Mouse (Mus musculus) retina, adult 2 months (tissue): ENCODE measurements at regions not wholly inside any gene's neighbourhood (a gene's known extent, or its start where the extent isn't known, plus 50 kb on each side); places are given as distances from the start of the nearest gene placed in this dataset.

Experiments used
- DNase-seq: peaks from one replicate; pipeline ENCODE4 v3.0.0-alpha.2; 2012; ENCODE audit warnings: low read depth, low spot score

- DNase-seq = no peak
Measured at GRCm38 (mm10) chrX:12219474-12219873, 59.3 kb upstream of the Bcor start.

GRCm38 (mm10) chrX:12224314-12224713 is 64.2 kb upstream of the Bcor start:
- no peak for DNase-seq

- no peak for DNase-seq
Measured at GRCm38 (mm10) chrX:12225116-12225891, 65.1 kb upstream of the Bcor start.

GRCm38 (mm10) chrX:12225892-12226206 is 65.7 kb upstream of the Bcor start:
- DNase-seq = no peak

GRCm38 (mm10) chrX:12240505-12241011 is 80.4 kb upstream of the Bcor start:
- no peak for DNase-seq

DNA sequence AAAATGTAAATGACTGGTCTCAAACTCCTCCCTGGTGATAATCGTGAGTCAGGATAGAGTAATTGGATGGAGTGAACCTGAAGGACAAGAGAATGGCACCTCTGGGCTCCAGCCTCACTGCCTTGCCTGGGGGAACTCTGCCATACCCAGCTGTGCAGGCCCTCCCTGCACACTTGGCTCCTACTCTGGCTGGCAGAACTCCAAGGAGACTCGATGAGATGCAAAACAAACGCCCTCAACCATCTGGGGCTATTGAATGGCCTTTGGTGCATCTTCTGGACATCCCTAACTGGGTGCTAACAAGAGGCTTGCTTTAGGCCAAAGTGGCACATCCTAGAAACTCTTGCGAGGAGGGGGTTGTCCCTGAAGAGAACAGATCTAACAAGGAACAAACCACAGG is 81.6 kb upstream of the Bcor start:
- DNase-seq = no peak

DNA sequence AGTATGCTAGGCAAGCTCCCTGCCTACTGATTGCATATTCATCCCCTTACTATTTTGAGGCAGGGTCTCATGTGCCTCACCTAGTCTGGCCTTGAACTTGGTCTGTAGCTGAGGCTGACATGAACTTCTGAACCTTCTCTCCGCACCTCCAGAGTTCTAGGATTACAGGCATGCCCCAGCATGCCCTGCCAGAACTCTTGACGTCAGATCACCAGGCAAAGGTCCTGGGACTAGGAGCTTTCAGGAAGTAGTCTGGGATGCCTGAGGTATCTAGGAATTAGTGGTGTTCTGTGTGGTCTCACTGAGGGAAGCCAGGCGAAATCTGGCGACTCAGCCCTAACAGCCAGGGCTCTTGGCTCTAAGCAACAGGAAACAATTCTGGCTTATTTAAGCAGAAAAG is 88.9 kb upstream of the Bcor start:
- no peak for DNase-seq

DNA sequence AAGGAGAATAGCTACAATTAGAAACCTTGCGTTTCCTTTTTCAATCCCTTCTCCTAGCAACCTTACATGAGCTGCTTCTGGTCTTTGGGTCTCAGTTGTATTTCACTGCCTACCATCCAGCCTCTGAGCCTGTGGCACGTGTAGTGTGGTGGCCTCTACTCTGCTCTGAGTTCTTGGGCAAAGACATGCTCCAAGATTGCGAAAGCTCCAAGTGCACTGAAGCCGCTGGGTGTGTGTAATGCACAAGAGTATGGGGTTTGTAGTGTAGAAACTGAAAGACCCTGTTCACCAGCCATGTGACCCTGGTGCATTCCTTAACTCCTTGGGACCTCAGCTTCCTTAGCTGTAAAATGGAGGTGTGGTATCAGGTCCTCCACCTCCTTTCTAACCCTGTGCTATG is 89.8 kb upstream of the Bcor start:
- no peak for DNase-seq

GRCm38 (mm10) chrX:12251853-12252679 is 91.9 kb upstream of the Bcor start:
- peak; percentile 20 for DNase-seq

DNA sequence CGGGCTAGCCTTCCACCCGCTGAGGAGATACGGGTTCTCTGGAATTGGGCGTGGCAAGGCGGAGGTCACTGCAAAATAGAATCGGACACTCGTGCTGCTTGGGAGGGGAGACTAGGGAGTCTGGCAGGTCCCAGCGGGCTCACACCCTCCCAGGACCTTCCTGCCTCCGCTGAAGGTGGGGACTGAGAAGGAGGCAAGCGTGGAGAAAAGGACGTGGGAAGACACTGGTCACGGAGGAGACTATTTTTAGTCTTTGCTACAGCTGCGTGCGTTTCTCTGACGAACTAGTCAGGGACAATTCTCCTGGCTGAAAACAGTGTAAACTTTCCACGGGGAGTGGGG is 92.5 kb upstream of the Bcor start:
- no peak for DNase-seq

DNA sequence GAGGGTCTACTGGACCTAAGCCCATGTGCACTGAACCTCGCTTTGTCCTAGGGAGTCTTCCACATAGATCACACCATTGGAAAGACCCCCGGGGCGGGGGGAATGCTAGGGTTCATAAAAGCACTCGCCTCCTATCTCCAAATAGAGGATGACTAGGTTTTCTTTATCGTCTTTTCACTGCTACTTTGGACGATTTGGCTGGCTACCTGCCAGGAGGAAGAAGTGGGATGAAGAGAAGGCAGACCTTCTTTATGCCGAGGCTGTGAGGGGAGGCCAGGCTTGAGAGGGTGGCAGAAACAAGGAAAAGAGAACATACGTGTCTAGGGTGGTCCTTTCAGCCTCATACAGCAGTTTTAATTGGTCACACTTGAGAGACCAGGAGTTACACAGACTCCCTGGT is 96.6 kb upstream of the Bcor start:
- DNase-seq = no peak

GRCm38 (mm10) chrX:12263834-12264233 is 103.7 kb upstream of the Bcor start:
- no peak for DNase-seq

- DNase-seq = no peak
Measured at GRCm38 (mm10) chrX:12284741-12285140, 124.6 kb upstream of the Bcor start.

GRCm38 (mm10) chrX:12285141-12285540 is 125.0 kb upstream of the Bcor start:
- no peak for DNase-seq

DNA sequence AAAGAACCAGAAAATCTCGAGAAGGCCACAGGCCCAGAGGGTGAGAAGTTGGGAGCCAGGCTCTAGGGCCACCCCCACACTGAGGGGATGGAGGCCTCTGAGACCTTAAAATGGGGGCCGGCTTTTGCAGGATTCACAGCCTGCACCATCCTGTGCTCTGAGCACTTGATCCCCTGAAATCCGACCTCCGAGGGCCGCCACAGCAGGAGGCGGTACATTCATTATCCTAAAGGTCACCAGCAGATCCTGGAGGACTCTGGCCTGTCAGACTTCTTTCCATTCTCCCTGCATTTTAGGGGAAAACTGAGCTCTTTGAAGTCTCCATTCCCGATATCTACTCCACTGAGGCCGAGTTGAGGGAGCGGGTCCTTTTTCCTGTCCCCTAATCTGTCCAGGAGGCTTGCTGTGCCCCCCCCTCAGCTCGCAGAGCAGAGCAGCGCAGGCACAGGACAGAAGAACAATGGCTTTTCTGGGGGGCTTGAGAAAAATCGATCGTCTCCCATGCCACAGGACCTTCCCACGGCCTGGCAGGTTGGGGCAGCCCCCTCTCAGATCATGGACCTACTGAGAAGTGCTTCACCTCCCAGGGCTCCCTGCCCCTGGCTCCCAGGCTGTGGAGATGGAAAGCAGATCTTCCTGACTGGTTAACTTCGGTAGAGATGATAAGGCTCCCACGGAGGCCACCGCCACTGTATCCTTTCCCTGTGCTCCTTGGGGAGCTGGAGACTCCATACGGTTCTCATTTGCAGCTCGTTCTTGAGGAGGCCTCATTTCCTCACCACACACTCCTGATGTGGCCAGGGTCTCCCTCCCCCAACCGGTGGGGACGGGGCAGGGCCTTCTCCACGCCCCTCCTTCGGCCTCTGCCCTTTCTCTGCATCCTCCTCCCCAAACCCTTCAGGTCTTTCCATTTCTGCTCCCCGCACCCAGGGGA is 126.1 kb upstream of the Bcor start:
- no peak for DNase-seq

- no peak for DNase-seq
Measured at GRCm38 (mm10) chrX:12286910-12287522, 126.9 kb upstream of the Bcor start.

- DNase-seq = no peak
Measured at GRCm38 (mm10) chrX:12287656-12288561, 127.8 kb upstream of the Bcor start.

GRCm38 (mm10) chrX:12288562-12289117 is 128.5 kb upstream of the Bcor start:
- DNase-seq = no peak

GRCm38 (mm10) chrX:12293146-12293545 is 133.0 kb upstream of the Bcor start:
- DNase-seq = no peak

DNA sequence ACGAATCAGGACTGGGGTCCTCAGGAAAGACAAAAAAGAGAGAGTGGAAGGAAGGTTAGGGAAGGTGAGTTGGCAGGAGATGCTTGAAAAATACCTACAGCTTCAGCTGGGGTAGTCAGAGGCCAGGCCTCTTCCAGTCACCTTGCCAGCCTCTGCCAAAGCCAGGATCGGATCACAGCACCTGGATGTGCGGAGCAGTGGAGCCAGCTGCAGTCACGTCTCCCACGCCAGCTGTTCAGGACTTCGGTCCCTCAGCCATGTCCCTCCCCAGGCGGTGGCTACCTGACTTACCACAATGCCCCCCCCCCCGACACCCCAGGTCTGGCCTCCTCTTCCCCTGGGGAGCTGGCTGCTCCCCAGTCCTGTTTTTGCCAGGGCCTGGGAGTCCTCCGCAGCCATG is 134.3 kb upstream of the Bcor start:
- no peak for DNase-seq
